Mouse (Mus musculus): ENCODE measurements around the gene Maged2. TPM values are rescaled to one million over a fixed set of nuclear protein-coding genes. Genes with fewer than 3 reads are reported as not detected.
A peak's percentile ranks its signal among the peaks of the same experiment; 100 is the strongest.
"Not testable (repeated sequence)": the region's sequence is repeated elsewhere in the genome, so short reads cannot be mapped to it uniquely, and the experiment has no call there.

Maged2 gene
- polyA plus RNA-seq, 1 experiment from 2014 or later: 685 TPM

GRCm38 (mm10) chrX:150800987-150801386, 13.2 kb downstream of the Maged2 start:
- H3K27ac ChIP-seq (ENCODE audit: low read depth, low read length); H3K9me3 ChIP-seq (ENCODE audit: control insufficient read depth, low read length); ATAC-seq (ENCODE audit: low FRiP score, low TSS enrichment); H3K4me1 ChIP-seq (ENCODE audit: control insufficient read depth, insufficient read depth, low read length); H3K27me3 ChIP-seq (ENCODE audit: control insufficient read depth, insufficient read depth, low read length); H3K36me3 ChIP-seq (ENCODE audit: control insufficient read depth, insufficient read depth, low read length); H3K4me3 ChIP-seq (ENCODE audit: low read length); H3K4me2 ChIP-seq (replicated peaks; ENCODE audit: low read depth, low read length); H3K9ac ChIP-seq (ENCODE audit: low read depth, low read length): not testable (repeated sequence)
- 71% methylated on average over 1 of the region's 4 CpGs for WGBS

GRCm38 (mm10) chrX:150798493-150799177, 15.5 kb downstream of the Maged2 start:
- 55% methylated on average over 4 of the region's 10 CpGs for WGBS
- not testable (repeated sequence) for H3K4me1 ChIP-seq (ENCODE audit: control insufficient read depth, insufficient read depth, low read length); H3K9me3 ChIP-seq (ENCODE audit: control insufficient read depth, low read length); H3K27me3 ChIP-seq (ENCODE audit: control insufficient read depth, insufficient read depth, low read length); H3K27ac ChIP-seq (ENCODE audit: low read depth, low read length); H3K4me2 ChIP-seq (replicated peaks; ENCODE audit: low read depth, low read length); H3K36me3 ChIP-seq (ENCODE audit: control insufficient read depth, insufficient read depth, low read length); H3K4me3 ChIP-seq (ENCODE audit: low read length); H3K9ac ChIP-seq (ENCODE audit: low read depth, low read length)
- ATAC-seq (ENCODE audit: low FRiP score, low TSS enrichment): peak; percentile 99

Other genes starting within 250 kb of the Maged2 start
- 6.7 and 8.6 TPM in 2 replicates for gene Pfkfb1, start 226.1 kb downstream of the Maged2 start, polyA plus RNA-seq (2014; fragmentation: Nextera tagmentation; extraction: Ambion mirVana)
- gene Apex2, start 224.5 kb downstream of the Maged2 start, polyA plus RNA-seq (2014; fragmentation: Nextera tagmentation; extraction: Ambion mirVana): 23.5 and 24.2 TPM in 2 replicates
- 19.2 and 30.7 TPM in 2 replicates for gene Tro, start 156.8 kb downstream of the Maged2 start, polyA plus RNA-seq (2014; fragmentation: Nextera tagmentation; extraction: Ambion mirVana)
- 20.2 and 31.3 TPM in 2 replicates for gene Gnl3l, start 203.0 kb upstream of the Maged2 start, polyA plus RNA-seq (2014; fragmentation: Nextera tagmentation; extraction: Ambion mirVana)
- gene Fgd1, start 231.8 kb upstream of the Maged2 start, polyA plus RNA-seq (2014; fragmentation: Nextera tagmentation; extraction: Ambion mirVana): 16.4 and 18.2 TPM in 2 replicates